Mouse (Mus musculus) thymus, postnatal 10 days (tissue): ENCODE measurements around the gene Zfp280c.
A peak's percentile ranks its signal among the peaks of the same experiment; 100 is the strongest.

ENCODE experiments used
- DNase-seq, 2 experiments: peaks; one replicate each; pipeline ENCODE4 v3.0.0; 2021; ENCODE audit warnings: low spot score in 2 of 2

Zfp280c gene

DNA sequence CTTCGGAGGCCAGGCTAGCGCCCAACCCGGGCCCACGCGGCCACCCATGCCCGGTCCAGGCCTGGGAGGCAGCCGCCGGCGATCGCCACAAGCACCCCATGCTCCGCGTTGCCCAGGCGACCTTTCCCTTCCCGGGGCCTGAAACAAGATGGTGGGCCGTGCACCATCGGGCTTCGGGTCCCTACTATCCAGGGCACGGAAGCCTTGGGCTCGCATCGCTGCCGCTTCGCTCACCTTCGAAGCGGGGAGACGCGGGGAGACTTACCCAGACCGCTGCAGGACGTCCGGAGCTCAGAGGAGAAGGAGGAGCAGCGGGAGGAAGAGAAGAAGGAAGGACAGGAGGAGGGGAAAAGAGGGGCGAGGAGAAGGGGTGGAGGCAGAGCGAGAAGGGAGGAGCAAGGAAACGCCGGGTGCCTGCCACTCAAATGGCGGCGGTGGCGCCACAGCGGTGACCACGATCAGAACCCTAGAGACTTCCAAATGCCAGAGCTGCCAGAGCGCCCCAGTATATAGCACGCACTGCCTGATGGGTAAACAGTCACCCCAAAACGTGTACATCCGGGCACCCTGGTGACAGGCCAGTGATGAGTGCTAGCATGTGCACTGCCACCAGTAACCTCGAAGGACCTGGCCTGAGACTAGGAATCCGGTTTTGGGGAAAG, at the start of gene Zfp280c:
TSS of gene Zfp280c (minus strand) at position 406 of the 662 bp plus-strand sequence.
- peak; percentile 69 to 72 for DNase-seq

DNA sequence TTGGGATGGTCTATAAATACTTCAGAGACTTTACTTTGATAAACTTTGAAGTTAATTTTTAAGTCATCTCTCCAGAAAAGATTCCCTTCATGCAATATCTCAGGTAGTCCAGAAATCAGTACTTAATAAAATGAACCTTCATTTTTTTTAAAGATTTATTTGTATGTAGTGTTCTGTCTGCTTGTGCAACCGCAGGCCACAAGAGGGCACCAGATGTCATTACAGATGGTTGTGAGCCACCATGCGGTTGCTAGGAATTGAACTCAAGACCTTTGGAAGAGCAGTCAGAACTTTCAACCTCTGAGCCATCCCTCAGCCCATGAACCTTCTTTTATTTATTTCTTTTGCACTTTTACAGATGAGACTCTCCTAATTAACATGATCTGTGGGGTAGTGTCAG, 42.7 kb upstream of the Zfp280c start:
- peak in 1 of 2 experiments; percentile 6 for DNase-seq

DNA sequence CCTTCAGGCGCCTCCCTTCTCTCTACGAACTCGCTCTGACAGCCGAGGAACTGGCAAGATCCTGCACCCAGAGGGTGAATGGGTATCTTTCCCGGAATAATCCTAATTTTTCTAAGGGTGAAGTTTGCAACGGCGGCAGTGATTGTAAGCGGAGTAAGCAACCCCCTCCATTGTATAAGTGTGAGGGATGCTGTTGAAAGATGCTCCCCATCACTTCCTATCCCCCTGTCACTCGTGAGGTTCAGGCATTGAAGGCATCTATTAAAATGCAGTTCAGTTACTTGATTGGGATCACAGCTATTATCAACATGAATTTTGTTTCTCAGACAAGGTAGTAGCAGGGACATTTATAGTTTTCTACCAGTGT, 29.7 kb upstream of the Zfp280c start:
- no peak for DNase-seq

DNA sequence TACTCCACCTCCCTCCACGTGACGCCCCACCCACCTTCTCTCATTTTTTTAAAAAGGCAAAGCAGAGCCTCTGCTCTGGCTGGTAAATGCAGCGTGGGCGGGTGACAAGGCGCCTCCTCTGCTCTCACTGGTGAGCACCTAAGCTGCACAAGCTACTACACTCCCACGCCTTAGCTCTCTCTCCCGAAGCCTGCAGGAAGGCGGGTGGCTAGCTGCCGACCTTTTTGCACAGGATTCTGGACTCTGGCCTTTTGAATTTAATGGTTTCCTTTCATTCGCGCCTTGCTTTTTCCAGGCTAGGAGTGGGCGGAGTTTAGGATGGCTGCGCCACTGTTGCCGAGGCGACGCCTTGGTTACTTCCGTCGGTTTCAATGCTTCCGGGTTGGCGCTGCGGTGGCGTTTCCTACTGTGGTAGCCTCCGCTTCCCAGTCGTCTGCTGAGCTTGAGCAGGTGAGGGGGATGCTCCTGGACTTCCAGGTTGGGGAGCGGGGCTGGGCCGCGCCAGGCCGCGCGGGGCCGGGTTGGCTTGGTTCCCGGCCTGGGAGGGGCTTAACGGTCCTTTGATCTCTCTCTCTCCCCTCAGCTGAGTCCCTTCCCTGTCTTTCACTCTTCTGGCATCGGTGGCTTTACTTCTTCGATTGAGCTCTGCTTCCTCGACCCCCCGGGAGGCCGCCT, 29.2 kb upstream of the Zfp280c start, which contains the start of gene Slc25a14:
TSS of gene Slc25a14 (plus strand) at position 35 of the 675 bp plus-strand sequence.
- peak; percentile 54 to 60 for DNase-seq

DNA sequence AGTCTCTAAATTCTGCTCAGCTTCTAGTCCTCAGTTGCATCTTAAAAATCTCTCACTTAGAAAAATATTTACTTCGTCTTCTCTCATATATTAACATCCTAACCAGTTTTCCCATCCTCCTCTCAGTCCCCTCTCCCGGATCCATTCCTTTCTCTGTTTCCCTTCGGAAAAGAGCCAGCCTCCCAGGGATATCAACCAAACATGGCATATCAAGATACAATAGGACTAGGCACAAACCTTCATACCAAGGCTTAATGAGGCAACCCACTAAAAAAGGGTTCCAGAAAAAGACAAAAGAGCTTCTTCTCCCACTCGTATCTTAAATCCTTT, 28.7 kb upstream of the Zfp280c start:
- no peak for DNase-seq

DNA sequence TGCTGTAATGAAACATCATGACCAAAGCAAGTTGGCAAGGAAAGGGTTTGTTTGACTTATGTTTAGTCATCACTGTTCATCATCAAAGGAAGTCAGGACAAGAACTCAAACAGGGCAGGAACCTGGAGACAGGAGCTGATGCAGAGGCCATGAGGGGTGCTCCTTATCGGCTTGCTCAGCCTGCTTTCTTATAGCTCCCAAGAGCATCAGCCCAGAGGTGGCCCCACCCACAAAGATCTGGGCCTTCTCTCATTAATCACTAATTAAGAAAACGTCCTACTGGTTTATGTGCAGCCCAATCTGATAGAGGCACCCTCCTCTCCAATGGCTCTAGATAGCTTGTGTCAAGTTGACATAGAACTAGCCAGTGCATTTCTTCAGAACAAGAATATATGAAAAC, 10.6 kb upstream of the Zfp280c start:
- DNase-seq: no peak

DNA sequence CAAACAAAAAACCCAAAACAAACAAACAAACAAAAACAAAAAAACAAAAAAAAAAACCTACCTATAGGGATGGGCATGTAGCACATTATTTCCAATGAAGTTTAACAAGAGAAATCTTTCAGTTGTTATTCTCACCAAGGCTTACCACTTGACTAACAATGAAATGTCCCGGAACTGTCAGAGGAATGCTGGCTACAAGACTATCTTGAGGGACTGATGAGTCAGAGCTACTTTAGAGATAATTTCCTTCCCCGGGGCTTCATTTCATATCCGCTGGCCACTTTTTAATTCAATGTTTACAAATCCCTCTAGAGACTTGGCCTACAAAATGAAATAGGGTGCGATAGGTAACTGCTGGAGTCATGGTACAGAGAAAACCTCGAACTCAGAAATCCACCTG, 2.6 kb upstream of the Zfp280c start:
- no peak for DNase-seq

DNA sequence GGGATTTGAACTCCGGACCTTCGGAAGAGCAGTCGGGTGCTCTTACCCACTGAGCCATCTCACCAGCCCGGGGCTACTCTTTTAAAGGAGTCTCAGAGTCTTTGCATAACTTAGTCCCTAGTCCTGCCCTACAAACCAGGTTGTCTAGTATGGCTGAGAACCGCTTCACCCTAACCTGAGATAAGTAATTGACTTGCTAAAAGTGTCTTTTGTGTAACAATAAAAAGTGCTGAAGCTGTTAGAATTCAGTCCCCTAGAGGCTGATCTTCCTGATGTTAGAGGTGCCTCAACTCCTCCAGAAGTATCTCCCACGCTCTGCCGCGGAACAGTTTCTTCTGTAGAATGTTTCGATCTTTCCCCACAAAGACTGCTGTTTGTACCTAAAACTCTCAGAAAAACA, 1.7 kb upstream of the Zfp280c start:
- DNase-seq: no peak

DNA sequence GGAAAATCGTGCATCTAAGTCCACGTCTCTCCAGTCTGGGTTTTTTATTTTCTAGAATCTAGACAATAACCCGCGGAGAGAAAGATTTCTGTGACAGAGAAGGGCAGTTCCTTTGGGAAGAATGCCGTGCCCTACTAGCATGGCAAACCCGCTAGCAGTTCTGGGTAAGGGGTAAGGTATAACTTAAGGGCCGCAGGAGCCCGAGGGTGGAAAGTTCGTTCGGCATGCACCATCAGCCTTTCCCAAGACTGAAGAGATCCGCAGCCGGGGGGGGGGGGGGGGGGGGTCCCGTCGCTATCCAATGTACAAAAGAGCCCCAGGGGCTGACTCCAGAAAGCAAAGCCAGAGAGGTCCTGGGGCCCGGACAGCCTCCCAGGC, 594 bp downstream of the Zfp280c start:
- DNase-seq: no peak

DNA sequence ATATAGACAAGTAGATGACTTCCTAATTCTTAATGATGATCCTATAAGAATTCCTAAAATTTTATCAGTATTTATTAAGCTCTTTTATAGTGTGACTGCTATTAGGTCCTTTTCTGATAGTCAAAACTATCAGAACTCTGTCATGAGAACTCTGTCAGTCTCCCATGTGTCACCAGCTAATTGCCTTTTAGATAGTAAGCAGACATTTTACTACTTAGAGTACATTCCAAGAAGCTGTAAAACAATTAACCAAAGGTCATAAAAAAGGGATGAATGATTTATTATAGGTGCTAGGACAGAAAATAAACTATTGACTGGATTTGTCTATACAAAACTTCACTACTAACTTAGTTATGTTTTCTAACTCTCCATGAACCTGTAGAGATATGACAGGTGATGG, 11.0 kb downstream of the Zfp280c start:
- no peak for DNase-seq

DNA sequence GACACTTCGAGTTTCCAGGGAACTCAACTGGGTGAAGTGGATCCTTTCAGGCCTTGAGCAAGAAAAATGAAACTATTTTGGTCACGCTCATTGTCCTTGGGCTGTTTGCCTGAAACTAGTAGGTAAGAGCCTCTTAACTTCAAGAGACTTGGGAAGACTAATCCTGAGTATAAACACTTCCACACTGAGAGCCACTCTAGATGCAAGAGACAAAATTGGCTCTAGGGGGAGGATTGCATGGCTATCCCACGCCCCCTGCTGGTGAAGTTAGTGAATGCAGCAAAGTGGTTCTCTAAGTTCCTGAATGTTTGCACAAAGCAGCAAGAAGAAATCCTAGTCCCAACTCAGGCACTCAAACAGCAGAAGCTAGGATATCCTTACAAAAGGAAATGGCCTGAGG, 62.1 kb downstream of the Zfp280c start:
- DNase-seq: peak; percentile 41 to 70

DNA sequence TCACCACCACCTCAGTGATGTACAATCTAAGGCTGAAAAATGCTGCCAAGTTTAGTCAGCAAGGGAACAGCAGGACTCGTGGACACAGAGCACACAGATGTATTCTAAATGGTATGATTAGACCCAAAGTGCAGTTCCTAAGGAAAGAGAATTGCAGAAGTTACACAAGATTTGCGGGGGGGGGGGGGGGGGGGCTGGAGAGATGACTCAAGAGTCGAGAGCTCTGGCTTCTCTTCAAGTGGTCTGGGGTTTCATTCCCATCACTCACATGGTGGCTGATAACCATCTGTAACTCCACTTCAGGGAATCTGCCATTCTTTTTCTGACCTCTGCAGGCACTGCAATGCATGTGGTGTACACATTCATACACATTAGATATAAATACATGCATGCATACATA, 67.9 kb downstream of the Zfp280c start:
- no peak for DNase-seq

DNA sequence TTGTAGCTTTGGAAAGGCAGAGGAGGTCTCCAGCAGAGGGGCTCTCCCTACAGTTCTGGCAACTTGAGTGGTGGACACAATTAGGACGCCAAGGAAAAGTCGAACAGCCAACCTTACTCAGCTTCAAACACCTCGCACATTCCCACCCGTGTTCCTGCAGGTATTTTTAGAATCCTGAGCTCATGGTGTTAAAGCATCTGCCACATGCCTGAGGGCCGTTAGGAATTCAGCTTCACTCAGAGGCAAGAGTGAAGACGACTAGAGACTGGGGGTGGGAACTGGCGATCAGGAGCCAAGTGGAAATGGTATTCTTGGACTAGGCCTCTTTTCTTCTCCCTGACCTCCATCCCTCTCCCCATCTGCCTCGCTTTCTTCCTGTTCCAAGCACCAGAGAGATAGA, 68.4 kb downstream of the Zfp280c start:
- no peak for DNase-seq

DNA sequence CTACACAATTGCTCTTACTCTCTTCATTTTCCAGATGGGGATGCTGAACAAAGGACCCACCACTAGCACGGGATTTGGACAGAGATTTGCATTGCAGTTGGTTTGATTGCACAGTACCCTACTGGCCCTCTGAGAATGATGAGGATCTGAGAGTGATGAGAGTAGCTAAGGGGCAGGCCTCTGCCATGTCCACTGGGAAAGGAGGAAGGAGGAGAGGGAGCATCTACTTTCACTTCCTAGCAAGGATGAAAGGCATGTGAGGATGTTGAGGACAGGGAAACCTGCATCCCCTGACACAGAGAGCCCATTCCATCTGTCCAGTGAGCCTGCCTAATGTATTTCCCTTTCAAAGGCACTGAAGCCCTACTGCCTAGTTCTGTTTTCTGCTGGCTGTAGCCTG, 69.0 kb downstream of the Zfp280c start:
- DNase-seq: no peak

DNA sequence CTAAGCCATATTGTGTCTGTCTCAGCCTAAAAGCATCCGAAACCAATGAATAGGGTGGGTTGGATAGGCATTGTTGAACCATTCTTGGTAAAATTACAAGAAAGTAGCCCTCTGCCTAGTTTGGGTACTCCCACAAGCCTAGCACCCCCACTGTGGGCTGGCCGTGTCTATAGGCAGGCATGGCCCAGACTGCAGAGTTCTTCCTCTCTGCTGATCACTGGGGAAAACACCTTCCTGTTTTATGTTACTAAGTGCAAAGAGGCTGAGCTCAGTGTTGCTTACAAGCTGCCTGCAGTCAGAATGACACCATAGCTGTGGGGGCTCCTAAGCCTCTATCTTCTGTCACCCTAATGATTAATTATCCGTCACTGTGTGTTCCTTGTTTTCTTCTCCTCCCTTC, 70.8 kb downstream of the Zfp280c start:
- DNase-seq: no peak

DNA sequence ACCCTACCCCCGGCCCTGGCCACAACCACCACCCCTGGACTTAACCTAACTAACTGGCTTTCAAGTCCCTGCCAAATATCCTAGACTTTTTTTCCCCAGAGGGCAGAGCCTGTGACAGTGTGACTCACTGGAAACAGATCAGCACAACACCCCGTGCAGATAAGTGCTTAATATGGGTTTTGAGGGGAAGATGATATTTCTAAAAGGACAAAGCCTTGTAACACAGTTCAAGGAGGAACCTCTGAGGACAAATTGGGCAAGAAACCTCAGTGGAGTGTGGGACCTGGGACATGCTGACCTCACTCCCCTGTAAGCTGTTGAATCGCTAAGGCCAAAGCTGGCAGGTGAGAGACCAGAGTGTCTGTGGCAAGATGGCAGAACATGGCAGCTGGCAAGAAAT, 72.7 kb downstream of the Zfp280c start:
- no peak for DNase-seq

DNA sequence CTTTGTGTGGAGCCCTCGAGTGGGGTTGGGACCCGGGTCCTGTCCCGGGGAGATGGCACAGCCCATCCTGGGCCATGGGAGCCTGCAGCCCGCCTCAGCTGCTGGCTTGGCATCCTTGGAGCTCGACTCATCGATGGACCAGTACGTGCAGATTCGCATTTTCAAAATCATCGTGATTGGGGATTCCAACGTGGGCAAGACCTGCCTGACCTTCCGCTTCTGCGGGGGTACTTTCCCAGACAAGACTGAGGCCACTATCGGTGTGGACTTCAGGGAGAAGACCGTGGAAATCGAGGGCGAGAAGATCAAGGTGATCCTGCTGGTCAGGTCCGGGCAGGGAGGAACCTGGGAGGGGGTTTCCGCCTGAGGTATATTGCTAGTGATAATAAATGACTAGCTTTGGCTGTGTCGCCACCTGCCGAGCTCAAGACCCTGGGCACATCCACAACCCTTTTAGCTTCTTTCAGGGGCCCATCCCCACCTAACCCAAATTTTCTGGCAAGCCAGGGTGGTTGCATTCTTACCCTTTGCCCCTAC, 74.7 kb downstream of the Zfp280c start:
- DNase-seq: peak in 1 of 2 experiments; percentile 4

DNA sequence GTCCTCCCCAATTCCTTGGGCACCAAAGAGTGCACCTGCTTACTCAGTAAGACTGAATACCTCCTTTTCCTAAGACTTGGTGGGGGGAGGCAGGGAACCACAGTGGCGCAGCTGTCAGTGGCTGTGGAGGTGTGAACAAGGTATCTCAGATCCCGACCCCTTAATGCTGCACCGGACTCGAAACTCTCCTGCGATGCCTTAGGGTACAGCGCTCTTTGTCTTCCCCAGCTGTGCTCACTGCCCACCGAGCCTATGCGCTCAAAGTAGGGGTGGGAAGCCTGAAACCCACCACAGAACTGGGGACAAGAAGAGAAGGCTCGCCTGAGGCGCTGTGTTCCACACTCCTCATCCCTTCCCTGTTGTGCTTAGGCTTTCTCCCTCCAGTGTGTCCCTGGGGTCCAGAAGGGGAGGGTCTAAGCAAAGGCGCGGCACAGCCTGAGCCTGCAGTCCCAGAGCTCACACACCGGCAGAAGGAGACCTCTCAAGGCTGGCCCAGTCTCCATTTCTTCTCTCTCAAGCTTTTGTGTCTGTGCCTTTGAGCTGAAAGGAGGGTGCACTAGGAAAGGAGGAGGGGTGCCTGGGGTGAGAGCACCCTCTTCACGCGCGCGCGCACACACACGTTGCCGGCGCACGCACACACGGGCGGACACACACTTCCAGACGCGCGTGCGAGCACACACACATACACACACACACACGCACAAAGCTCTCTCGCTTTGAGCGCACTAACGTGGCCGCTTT, 75.3 kb downstream of the Zfp280c start, which contains the start of gene Rab33a:
TSS of gene Rab33a (plus strand) at position 478 of the 741 bp plus-strand sequence.
- peak; percentile 16 to 22 for DNase-seq

DNA sequence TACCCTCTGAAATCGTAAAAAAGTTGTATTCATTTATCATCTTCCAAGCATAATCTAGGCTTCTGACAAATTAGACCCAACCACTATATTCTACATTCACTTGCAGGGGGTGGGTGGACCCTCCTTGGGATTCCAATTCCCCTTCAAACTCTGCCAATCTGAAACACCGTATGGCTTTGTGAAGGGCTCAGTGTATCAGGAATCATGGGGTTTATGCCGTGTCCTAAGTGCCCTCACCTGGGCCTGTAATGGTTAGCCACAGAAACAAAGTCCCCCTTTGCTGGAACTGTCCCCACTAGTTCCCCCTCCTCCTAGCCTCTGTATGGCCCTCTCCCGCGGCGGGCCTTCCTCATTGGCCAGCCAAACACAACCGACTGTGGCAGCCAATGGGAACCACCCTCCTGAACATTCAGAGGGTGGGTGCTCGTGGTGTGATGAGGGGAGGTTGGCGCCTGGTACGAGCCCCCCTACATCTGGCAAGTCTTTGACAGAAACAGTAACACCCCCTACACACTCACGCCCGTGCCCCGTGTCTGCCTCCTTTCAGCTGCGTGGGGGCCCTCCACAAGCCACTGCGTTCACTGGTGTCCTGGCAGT, 76.0 kb downstream of the Zfp280c start:
- DNase-seq: peak; percentile 48 to 63

DNA sequence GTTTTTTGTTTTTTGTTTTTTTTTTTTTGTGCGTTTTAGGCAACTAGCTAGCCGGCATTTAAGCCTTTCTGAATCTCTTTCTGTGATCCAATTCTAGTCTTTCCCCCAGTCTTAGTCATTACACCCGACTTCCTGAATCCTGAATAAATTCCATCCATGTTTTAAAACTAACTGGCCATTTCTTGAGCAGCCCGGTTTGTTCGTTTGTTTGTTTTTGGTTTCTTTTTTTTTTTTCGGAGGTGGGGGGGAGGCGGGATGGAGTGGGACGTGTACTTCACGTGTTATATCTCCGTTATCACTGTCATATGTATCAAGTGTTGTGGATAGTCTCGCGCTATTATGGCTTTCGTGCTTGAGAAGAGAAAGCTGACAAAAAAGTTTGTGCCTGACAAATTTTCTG, 80.5 kb downstream of the Zfp280c start:
- DNase-seq: no peak

DNA sequence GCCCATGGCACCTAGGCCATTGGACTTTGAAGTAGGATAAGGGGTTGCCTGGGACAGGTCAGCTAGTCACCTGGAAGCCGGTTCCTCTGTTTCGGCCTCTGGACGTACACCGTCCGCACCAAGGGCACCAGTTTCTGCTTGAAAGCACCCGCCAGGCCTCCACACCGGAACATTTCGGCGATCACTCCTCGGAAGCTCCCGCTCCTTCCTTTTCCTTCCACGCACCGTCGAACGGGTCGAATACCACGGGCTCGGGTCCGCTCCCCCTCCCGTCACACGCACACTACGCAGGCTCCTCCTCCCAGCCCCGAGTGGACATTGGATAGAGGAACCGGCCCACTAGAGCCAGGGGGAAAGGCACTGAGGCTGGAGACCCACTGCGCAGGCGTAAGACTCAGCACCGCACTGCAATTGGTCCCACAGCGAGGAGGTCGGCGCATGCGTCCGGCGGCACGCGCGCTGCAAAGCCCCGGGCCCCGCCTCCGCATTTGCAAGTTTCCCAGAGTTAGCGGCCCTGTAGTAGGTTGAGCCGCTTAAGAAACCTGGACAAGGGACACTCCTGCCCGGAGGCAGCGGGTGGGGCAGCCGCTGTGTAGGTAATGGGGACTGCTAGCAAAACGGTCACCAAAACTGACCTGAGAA, 81.0 kb downstream of the Zfp280c start, which contains the start of gene Aifm1:
TSS of gene Aifm1 (minus strand) at position 398 of the 642 bp plus-strand sequence.
- DNase-seq: peak; percentile 79

DNA sequence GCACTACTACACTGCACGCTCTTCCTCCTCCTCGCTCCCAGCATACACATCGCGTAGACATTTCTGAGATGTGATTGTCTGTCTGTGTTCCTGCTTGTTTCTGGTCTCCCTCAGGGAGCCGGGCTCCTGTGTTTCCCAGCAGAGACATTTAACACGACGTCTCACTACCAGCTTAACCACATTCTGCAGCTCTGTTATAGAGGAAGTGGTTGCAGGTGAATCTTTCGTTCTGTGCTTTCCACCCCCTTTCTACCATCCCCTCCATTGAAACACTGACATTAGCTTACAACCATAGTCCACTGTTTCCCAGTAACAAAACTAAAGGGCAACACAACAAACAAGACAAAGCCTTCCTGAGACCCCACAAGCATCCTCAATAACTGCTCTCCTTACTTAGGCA, 100.5 kb downstream of the Zfp280c start:
- DNase-seq: no peak
